Mouse (Mus musculus): ENCODE results near the gene Gm16181. TPM values are rescaled to one million over a fixed set of nuclear protein-coding genes. Genes with fewer than 3 reads are reported as not detected.
A peak's percentile ranks its signal among the peaks of the same experiment; 100 is the strongest.

Gm16181 gene
- total RNA-seq, 2 experiments from 2014 or later = 0.71 TPM; not detected in 1

DNA sequence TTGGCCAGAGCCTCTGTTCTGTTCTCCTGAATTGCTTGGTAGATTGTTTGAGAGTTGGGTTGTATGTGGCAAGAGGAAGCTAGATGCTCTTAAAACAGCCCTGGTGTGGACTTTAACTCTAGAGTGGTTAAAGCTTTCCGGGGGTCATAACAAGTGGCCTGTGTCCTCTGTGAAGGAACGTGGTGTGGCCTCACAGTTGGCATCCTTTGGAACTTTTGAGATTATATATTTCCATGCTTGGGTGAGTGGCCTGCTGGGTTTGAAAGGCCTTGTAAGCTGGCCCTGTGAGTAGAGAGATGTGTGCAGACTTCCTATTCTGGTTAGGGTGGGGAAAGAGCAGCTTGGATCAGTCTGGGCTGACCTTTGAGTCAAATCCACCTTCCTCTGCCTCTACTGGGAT is 24.4 kb downstream of the Gm16181 start:
- no peak for DNase-seq
- intact Hi-C loops (cut with DNase I) = loop anchor here (5.0 to 10.0 kb wide), 2 partner anchors 393 to 1130 kb away; partner anchors contain the start of genes H2-DMa, Nelfe and Skiv2l

- no peak for DNase-seq
- intact Hi-C loops (cut with DNase I) = loop anchor here (10.0 kb wide), 1 partner anchor 1131 kb away; the partner anchor contains the start of gene H2-DMa
Measured at GRCm38 (mm10) chr17:35245731-35246623, 25.3 kb downstream of the Gm16181 start.

DNA sequence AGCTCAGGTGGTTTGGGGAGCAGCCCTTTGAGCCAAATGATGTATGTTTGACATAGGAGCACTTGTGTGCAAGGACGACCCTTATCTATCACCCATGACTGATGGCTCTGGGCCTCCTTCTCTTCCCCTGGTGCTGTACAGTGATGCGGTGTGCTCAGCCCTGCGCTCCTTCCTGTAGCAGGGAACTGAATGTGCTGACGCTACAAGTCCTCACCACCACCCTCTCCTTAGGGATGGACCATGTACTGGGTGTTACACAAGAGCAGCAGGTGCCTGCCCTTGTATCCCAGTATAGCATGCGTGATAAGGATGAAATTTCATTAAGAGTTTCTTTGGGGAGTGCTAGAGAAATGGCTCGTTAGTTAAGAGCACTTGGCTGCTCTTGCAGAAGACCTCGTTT is 26.5 kb downstream of the Gm16181 start:
- intact Hi-C loops (cut with DNase I) = loop anchor here (10.0 kb wide), 1 partner anchor 1132 kb away; the partner anchor contains the start of gene H2-DMa

GRCm38 (mm10) chr17:35248986-35249385 is 28.4 kb downstream of the Gm16181 start:
- intact Hi-C loops (cut with DNase I) = loop anchor here (10.0 kb wide), 1 partner anchor 1134 kb away; the partner anchor contains the start of gene H2-DMa
- DNase-seq = no peak

More for the DNA sequence above, 26.5 kb downstream of the Gm16181 start:
- DNase-seq = no peak

DNA sequence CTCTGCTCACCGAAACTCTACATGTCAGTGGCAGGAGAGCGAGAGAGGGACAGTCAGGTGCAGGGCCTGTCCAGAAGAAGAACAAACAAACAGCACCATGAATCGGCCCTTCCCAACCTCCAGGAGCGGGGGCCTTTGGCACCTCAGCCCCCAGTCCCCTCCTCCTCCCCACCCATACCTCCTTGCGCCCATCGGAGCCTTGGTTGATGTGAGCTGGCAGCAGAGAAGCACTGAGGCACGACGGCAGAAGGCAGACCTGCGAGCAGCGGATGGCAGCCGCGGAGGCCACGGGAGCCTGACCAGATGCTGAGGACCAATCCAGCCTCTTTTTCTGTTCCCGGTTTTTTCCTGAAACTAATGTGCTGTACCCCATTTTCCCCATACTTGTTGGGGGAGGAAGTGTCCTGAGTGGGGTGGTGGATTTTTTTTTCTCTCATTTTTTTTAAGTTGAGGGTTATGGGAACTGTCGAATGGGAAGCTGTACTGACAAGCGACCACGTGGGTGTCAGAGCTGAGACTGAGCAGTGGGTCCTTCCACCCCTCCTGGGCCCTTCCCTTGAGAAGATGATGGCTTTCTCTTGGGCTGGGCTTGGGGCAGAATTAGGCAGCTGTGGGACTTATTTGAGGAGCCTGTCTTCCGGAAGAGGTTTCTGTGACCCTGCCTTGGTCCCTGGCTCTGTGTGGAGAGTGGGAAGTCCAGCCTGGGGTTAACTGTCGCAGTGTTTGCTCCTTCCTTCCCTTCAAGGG is 29.0 kb downstream of the Gm16181 start:
- no peak for DNase-seq
- intact Hi-C loops (cut with DNase I) = loop anchor here (10.0 kb wide), 1 partner anchor 1135 kb away; the partner anchor contains the start of gene H2-DMa

GRCm38 (mm10) chr17:35250348-35251120 is 29.9 kb downstream of the Gm16181 start:
- intact Hi-C loops (cut with DNase I) = no loop called here

DNA sequence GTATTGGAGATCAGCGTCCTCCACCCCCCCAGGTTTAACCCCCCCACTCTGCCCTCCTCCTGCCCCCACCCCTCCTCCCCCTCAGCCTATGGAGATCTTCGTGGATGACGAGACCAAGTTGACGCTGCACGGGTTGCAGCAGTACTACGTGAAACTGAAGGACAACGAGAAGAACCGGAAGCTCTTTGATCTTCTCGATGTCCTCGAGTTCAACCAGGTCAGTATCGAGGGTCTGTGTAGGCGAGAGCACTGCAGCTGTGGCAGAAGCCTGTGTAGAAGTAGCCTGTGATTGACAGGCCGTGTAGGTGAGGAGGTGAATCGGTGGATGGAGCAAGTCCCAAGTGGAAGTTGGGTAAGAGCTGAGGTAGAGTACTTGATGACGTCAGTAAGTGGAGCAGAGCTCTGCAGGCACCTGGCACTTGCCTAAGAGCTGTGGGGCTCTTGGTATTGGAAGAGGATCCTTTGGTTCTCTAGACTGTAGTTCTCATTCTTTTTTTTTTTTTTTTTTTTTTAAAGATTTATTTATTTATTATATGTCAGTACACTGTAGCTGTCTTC is 30.6 kb downstream of the Gm16181 start:
- no peak for DNase-seq
- intact Hi-C loops (cut with DNase I) = no loop called here

More at GRCm38 (mm10) chr17:35250348-35251120, 29.9 kb downstream of the Gm16181 start:
- no peak for DNase-seq

GRCm38 (mm10) chr17:35251981-35252380 is 31.3 kb downstream of the Gm16181 start:
- intact Hi-C loops (cut with DNase I) = no loop called here
- DNase-seq = no peak

GRCm38 (mm10) chr17:35252619-35253292 is 32.1 kb downstream of the Gm16181 start:
- intact Hi-C loops (cut with DNase I) = no loop called here
- DNase-seq = no peak

DNA sequence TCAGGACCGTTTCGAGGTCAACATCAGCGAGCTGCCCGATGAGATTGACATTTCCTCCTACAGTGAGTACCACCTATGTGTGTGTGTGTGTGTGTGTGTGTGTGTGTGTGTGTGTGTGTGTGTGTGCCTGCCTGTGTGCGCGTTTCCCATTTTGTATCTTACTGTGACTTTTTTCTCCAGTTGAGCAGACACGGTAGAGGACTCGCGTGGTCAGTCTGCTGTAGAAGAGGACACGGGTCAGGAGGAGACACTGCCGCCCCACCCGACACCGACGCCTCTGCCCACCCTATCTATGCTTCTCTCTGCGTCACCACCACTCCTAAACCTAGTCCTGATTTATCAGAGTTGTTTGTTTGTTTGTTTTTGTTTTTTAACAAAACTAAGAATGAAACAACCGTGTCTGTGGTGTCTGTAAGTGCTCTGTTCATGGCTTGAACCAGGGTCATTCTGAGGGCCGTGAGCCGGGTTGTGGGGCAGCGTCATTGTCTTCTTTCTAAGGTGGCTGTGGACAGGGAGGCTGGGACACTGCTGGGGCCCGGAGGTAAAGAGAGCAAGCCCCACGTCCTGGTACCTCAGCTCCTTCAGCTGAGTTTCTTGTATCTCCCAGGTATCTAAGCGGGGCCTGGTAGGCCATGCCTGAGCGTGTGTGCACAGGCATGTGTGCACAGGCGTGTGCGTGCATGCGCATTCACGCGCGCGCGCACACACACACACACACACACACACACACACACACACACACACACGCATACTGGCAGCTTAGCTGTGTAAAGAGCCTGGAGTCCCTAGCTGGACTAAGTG is 32.9 kb downstream of the Gm16181 start:
- DNase-seq = no peak
- intact Hi-C loops (cut with DNase I) = no loop called here

- peak; percentile 62 to 71 for DNase-seq
- intact Hi-C loops (cut with DNase I) = loop anchor here (5.0 kb wide), 1 partner anchor 48 kb away; no protein-coding TSS in a partner anchor
Measured at GRCm38 (mm10) chr17:35254241-35255098, 33.8 kb downstream of the Gm16181 start.

GRCm38 (mm10) chr17:35255301-35255700 is 34.7 kb downstream of the Gm16181 start:
- DNase-seq = no peak
- intact Hi-C loops (cut with DNase I) = loop anchor here (5.0 kb wide), 1 partner anchor 47 kb away; no protein-coding TSS in a partner anchor

GRCm38 (mm10) chr17:35255704-35256103 is 35.1 kb downstream of the Gm16181 start:
- intact Hi-C loops (cut with DNase I) = loop anchor here (5.0 kb wide), 1 partner anchor 47 kb away; no protein-coding TSS in a partner anchor
- DNase-seq = no peak

- intact Hi-C loops (cut with DNase I) = loop anchor here (5.0 kb wide), 1 partner anchor 45 kb away; no protein-coding TSS in a partner anchor
- DNase-seq = no peak
Measured at GRCm38 (mm10) chr17:35257378-35257777, 36.7 kb downstream of the Gm16181 start.

DNA sequence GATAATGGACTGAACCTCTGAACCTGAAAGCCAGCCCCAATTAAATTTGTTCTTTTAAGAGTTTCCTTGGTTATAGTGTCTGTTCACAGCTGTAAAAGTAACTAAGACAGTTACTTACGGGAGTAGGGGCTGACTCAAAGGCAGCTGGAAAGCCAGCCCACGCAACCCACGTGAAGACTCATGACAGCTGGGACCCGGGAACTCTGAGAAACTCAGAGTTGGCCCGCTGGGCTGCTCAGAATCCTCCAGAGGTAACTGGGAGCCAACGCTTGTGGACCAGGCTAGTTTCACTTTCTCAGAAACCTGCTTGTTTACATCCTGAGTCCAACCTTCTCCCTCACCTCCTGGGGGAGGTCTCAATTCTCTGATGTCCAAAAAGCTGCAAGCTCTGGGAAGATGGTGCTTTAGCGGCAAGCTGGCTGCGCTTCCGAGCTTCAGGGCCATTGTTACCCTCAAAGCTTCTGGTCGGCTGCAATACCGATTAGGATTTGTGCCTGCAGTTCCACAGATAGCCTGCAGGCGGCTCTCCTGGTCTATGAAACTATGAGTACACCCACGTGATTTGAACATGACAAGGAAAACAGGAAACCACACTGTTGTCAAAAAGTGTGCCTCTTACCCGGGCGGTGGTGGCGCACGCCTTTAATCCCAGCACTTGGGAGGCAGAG is 37.3 kb downstream of the Gm16181 start:
- intact Hi-C loops (cut with DNase I) = loop anchor here (1.0 to 5.0 kb wide), 2 partner anchors 16 to 44 kb away; no protein-coding TSS in a partner anchor
- peak; percentile 94 to 96 for DNase-seq

Measured in heart, postnatal 14 days (tissue).